Mouse (Mus musculus): ENCODE measurements around the gene Gng7.

Gng7 gene

DNA sequence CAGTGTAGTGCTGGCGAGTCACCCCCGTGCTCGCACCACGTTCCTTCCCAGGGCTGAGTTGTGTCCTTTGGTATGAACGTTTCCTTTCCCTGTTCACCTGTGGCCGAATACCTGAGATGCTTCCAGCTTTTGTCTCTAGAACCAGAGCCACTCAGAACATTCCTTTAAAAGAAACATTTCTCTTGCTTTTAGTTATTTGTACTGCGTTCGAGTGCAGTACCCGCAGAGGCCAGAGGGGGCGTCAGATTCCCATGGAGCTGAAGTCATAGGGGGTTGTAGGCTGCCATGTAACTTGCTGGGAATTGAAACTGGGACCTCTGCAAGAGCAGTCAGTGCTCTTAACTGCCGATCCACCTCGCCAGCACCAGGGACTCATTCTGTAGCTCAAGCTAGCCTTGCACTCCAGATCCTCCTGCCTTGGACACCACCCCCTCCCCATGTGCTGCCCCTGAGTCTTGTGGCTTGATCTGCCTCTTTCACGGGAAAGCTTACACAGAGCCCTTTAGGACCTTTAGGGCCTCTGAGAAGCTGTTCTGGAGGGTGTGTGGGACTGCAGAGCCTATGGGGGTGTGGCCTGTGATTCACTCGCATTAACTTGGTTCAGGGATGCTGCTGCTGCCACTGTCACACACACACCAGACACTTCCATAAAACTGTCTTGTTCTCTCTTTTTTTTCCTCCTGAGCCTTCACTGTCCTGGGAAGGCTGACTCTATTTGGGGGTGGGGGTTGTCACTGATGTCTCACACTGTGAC, 67.9 kb downstream of the Gng7 start:
- DNase-seq (ENCODE audit: low spot score), result no peak

DNA sequence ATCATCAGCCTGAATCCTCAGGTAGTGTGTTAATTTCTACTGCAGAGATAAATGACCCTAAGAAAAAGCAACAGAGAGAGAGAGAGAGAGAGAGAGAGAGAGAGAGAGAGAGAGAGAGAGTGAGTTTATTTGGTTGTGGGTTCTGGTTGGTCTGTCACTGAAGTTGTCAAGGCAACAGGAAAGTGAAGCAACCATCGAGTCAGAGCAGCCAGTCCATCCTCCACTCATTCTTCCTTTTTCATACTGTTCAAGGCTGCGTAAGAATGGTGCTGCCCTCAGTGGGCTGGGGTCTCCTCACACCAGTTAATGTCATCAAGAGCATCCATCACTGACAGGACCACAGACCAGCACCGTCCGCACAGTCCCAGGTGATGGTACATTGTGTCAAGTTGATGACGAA, 70.5 kb downstream of the Gng7 start:
- no peak for DNase-seq (ENCODE audit: low spot score)

DNA sequence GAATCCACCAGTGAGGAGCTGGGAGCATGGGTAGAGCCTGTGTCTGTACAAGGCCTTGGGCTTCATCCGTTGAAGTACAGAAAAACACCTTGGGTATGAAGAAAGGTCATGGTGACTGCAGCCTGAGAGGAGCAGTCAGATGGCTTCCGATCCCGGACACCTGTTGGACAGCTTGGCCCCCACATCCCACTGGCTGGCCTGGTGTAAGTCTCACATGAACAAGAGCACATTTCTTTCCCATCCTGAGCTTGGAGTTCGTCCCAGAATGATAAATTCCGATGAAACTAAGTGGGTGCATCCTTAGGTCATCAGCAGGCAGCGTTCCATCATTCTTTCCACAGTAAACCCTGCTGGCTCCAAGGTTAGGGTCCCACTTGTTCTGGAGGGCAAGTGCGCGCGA, 71.0 kb downstream of the Gng7 start:
- no peak for DNase-seq (ENCODE audit: low spot score)

DNA sequence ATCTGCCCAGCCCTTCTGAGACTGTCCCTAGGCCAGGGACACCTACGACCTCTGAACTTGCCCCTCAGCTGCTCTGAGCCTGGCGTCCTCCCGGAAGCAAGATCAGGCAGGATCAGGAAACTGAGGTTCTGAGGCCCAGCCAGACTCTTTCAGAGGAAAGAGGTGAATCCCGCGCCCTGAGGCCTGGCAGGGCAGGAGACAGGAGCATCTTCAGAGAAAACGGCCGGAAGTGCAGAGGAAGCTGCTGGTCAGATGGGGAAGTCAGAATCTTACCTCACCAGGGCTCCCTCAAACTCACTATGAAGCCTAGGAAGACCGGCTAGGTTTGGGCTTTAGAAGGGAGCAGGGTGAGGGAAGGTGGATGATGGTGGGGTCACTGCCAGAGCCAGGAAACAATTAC, 71.8 kb downstream of the Gng7 start:
- no peak for DNase-seq (ENCODE audit: low spot score)

DNA sequence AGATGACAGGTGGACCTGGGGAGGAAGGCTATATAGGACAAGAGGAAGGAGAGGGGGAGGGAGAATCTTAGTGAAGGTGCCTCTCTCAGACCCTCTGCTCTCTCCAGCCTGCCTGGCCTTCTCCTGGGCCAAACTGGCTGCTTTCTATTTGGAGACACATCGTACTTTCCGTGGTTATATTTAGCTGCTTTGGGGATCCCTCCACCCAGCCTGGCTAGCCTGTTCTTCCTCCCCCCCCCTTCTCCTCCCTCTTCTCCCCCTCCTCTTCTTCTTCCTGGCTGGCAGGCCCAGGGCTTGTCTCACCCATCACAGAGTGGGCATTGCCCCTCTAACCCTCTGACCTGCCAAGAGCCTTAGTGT, 73.8 kb downstream of the Gng7 start:
- no peak for DNase-seq (ENCODE audit: low spot score)

DNA sequence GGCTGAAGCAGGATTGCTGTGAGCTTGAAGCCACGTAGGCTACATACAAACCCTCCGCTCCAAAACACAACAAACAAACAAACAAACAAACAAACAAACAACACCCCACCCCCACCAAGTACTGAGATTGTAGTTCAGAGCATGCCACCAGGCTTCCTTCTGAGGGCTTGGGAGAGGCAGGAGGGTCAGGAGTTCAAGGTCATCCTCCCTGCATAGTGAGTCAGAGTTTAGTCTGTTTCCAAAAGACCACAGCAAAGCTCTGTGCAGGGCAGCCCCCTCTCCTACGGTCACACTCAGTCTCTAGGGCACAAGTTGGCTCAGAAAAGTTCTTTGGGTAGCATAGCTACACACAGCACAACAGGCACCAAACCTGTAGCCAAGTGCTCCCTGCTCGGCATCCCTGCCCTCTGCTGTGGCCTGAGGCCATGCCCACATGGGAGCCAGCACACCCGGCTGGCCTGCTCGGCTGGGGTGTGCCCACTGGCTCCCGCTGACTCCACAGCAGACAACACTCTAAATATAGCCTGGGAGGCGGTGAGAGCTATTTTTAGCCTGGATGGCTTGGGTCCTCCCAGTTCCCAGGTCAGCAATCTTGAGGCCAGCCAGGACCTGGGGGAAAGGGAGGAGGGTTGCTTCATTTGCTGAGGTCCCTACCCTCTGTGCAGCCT, 74.3 kb downstream of the Gng7 start:
- no peak for DNase-seq (ENCODE audit: low spot score)

DNA sequence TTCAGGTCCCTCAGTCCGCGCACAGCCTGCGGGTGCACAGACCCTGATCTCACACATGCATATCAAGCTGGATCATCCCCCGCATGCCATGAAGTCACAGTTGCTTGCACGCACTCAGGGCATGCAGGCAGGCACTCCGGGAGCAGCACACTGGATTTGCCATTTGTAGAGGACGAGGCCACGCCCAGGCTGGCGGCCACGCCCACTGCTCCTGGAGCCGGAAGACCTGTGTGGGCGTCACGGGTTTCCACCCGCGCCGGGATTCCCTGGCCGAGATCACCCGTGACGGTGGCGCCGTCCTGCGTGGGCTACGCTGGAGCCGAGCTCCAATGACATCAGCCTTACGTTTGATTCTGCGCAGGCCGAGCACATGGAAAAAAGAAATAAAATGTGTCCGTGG, 75.1 kb downstream of the Gng7 start:
- no peak for DNase-seq (ENCODE audit: low spot score)

DNA sequence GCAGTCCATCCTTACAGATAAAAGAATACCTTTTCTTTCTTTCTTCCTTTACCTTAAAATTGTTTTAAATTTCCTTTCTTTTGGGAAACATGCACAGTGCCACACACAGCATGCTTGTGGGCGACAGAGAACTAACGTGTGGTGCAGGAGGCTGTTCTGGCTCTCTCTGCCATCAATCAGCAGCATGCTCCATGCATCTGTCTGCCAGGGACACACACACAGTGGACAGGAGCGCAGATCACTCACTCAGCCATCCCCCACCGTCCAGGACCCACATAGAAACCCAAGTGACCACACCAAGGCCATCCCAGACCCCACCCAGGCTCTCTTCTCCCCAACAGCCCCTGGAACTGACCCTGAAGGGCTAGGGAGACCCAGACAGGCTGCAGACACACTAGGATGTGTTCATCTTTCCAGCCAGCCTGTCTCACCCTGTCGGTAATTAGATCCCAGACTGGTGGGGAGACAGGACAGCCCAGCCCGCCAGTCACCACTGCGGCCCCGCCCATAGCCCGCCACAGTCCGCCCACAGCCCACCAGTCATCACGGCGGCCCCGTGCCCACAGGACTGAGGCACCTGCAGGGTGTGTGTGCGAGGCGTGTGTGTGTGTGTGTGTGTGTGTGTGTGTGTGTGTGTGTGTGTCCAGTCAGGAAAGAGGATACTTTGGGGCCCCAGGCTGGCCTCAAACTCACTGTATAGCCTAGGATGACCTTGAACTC, 75.8 kb downstream of the Gng7 start:
- DNase-seq (ENCODE audit: low spot score), result no peak

DNA sequence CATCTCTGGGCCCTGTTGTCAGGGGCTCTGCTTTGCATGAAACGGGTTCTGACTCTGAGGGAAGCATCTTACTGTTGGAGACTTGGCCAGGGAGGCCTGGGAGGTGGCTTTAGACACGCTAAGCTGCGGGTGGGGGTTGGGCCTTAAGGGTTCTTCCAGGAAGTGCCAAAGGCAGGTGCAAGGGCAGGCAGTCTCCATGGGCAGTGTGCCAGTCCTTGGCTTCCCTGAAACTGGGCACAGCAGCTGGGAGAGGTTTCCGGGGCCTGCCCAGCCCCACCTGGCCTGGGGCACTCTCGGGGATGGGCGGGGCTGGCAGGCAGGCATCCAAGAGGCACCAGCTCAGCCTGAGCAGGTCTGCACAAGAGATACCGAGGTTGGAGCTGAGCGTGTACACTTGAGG, 77.1 kb downstream of the Gng7 start:
- DNase-seq (ENCODE audit: low spot score), result no peak

DNA sequence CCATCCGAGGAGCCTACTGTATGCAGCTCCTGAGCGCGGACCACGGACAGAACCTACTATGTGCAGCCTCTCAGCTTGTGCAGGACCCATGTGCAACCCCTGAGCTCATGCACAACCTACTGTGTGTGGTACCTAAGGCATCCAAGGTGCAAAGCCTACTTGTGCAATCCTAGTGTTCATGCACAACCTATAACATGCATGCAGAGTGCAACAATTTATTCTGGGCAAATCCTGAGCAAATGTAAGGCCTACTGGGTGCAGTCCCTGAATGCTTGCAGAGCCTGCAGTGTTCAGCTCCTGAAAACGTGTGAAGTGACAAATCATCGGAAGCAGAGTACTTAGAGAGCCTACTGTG, 78.0 kb downstream of the Gng7 start:
- DNase-seq (ENCODE audit: low spot score), result no peak

DNA sequence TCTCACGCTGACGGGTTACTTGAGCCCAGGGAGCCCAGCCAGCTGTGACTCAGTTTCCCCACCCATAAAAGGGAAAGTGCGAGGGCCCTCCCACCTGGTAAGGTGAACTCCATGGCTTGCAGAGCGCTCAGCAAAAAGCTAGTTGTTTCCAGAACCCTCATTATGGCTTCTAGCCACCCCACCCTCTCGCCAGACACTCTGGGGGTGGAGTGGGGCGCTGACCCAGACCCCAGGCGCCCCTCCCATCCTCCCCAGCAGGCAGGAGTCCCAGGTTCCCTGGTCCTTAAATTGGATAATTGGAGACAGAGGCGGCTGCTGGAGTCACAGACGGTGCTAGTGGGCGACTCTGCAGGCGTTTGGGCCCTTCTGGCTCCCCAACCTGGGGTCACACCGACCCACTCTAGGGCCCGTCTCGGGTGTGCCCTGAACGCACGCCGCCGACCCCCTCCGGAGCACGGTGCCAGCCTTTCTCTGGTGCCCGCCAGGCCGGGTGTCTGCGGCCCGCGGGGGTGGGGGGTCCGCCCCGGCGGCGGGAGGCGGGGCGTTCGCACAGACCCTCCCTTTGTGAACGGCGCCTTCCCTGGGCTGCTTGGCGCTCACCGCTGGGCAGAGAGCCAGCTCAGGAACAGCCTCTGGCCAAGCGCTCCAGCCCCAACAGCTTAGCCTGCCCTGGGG, 78.5 kb downstream of the Gng7 start:
- DNase-seq (ENCODE audit: low spot score), result no peak

DNA sequence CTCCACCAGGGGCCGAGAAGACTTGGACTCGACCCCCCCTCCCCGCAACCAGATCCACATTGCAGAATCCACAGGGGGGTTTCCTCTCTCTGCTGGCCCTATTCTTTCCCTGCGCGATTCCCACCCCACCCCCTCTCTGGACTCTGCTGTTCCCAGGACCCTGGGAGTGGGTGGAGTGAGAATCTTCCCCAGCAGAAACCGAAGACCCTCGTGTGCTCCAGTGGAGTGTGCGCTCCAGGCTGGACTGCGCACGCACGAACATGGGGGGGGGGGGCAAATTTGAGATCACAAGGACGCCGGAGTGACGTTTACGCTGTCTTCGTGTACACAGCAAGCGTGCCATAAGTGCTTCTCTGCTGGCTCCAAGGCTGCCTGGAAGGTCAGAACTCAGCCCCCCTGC, 79.0 kb downstream of the Gng7 start:
- no peak for DNase-seq (ENCODE audit: low spot score)

DNA sequence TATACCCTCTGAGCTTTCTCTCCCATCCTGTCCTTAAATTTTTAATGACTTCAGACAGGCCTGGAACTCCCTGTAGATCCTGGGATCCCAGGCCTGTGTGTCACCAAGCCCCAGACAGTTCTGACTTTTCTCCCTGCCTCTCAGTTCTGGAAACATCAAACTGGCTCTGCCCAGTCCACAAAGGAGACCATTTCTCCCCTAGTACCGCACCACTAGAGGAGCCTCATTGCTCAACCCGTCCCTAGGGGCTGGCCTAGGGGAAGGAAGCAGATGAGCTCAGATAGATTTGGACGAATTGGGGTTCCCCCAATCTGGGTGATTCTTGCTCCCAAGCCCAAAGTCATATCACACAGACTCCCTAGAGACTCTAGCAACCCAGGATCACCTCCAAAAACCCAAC, 79.5 kb downstream of the Gng7 start:
- no peak for DNase-seq (ENCODE audit: low spot score)

DNA sequence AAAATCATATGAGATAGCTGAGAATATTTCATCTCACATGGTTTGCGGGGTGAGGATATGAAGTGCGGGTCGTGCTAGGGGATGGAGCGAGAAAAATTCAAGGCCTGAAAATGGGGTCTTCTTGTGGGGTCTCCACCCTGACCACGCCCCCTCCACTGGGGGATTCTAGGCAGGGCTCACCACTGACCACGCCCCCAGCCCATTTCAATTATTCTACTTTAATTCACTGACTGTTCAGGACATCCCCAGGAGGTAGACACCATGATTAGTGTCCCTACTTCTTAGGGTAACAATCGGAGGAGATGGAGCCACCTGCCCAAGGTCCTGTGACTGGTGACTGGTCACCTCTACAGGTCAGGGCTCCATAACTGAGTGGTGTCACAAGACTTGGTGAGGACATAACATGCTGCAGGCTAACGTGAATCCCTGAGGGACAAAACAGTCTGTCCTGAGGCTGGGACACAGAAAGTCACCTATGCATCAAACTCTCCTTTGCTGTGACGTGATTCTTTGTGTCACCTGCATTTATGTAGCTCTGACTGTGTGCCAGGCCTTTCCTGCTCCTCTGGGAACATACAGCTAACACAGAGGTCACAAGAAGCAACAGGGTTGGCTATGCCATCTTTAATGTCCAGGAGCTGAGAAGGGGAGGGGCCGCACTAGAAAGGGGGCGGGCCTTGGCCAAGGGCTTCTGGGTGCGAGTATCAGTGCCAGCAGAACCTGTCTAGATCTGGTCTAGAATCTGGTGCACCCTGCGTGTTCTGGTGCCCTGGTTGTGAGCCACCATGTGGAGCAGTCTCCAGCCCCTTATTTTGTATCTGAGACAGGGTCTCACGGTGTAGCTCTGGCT, 80.4 kb downstream of the Gng7 start:
- DNase-seq (ENCODE audit: low spot score), result no peak

DNA sequence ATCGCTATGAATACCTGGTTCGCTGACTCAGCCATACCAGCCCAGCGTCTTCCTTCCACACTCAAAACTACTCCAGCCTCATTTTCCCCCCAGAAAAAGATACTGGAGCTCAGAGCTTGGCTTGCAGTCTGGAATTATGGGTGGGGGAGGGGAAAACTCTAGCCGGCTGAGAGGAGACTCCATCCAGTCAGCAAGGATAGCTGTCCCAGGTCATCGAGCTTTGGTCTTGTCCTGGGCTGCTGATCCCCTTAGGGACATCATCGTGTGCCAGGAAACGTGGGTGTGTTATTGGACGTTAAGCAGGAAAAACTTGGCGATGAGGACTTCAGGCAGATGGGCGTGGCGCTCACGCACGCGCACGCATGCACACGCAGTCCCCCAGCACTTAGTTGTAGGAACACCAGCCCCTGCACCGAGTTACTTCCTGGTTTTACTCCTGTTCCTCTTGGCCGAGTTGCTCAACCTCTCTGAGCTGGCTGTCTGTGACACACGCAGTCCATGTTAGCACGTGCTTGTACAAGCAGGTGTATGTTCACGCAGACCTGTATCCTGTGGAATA, 81.2 kb downstream of the Gng7 start:
- DNase-seq (ENCODE audit: low spot score), result no peak

DNA sequence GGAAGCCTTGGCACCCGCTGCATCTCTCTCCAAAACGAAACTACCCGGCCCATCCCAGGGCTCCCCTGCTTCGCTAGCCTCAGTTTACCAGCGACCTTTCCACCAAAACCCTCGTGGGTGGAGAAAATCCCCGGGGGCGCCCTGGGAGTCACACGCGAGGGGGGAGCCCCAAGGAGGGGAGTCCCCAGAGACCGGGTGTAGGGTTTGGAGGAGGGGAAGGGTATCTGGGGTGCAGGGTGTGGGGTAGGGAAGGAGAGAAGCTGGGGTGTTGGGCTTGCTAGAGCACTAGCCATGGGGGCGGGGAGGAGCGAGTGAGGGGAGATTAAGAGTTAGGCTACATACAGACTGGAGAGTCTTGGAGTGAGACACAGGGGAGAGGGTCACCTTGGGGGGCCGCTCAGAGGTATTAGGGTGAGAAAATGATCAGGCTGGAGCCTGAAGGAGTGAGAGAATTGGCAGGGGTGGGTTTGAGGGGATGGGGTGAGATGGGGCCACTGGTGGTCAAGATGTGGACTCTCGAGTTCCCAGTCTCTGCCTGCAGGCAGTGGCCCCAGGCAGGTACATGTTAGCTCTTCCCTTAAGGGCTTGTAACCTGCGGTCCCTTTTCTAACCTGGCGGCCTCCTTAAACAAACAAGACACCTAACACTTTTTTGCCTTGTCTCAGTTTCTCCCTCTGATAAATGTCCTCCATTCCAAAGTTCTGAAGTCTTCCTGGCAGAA, 81.9 kb downstream of the Gng7 start:
- no peak for DNase-seq (ENCODE audit: low spot score)

DNA sequence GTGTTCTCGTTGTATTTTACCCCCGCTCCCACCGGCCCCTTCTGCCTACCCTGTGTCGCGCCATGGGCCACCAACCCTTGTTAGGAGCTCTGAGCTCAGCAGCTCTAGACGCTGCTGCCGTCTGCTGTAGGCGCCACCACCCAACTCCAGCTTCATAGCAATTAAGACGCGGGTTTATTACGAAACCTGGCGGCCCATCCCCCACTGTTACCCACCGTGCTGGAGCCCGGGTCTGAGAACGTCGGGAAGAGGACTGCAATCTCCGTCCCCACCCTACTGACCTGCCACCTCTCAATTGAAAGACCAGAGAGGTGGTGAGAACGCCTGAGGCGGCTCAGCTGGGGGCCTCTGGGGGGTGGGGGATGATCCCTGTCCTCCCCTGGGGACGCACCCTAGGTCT, 82.5 kb downstream of the Gng7 start:
- DNase-seq (ENCODE audit: low spot score), result no peak

DNA sequence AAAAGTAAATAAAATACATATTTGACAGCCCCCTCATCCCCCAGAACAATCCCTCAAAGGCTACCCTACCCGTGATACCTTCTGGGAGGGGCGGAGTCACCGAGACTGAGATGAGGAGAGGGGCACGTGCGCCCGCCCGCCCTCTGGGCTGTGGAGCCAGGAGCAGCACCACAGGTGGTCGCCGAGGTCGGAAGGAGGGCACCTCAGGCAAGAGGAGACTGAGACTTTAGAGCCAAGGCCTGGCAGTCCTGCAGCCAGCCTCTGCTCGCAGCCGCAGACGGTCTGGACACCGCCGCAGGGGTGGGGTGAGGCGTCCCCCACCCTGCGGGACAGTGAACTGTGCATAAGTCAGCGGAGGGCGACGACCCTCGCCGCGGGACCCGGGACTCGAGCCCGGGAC, 83.0 kb downstream of the Gng7 start:
- DNase-seq (ENCODE audit: low spot score), result no peak

DNA sequence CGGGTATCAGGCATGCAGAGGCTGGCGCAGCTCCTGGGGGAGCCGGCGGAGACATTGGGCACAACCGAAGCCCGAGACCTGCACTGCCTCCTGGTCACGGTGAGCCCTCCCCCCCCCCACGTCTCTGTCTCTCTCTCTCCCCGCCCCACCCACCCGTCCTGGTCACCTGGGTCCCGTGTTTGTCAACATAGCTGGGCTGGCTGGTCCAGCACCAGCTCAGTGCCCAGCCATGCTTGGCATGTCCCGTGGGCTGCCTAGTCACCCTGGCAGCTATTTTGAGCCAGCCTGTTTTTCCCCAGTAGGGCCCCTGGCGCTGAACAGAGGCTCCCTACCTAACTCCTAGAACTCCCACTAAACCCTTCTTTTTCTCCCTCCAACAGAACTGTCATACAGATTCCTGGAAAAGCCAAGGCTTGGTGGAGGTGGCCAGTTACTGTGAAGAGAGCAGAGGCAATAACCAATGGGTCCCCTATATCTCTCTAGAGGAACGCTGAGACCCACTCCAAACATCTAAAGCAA, 83.5 kb downstream of the Gng7 start:
- DNase-seq (ENCODE audit: low spot score), result no peak

DNA sequence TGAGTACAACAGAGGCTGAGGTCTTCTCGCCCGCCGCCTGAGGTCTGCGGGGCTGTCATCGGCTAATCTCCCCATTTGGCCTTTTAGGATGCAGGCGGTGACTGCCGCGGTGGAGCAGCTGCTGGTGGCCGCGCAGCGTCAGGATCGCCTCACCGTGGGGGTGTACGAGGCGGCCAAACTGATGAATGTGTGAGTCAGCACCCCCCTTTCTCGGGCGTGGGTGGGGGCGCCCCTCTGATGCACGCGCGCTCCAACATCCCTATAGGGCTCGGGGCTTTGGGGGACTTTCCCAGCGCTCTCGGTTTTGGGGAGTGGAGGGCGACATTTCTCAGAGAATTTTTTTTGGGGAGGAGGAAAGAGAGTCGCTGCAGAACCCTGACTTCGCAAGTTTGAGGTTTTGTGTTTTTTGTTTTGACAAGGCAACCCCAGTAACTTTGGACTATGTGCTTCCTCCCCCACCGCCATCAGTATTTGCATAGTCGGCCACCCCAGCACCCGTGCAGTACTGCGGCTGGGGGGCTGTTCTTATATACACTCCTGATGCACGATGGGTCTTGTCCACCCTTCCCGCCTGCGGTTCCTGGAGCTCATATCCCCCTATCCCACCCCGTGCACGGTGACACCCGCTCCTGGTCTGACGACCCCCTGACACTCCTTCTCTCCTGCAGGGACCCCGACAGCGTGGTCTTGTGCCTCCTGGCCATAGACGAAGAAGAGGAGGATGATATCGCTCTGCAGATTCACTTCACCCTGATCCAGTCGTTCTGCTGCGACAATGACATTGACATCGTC, 84.2 kb downstream of the Gng7 start:
- DNase-seq (ENCODE audit: low spot score), result no peak

Measured in layer of hippocampus, adult 9-10 months (tissue).